Mouse (Mus musculus) hindbrain, embryonic 14.5 days (tissue): ENCODE results near the gene Ms4a4d. TPM values are rescaled to one million over a fixed set of nuclear protein-coding genes. Genes with fewer than 3 reads are reported as not detected.
"Not testable (repeated sequence)": the region's sequence is repeated elsewhere in the genome, so short reads cannot be mapped to it uniquely, and the experiment has no call there.

Experiments
- ATAC-seq: fragments of 200-750 bp; cut with Nextera tagmentation; 2 replicates; pipeline ENCODE4 v1.8.0; 2017; ENCODE audit warnings: moderate number of reproducible peaks, mild to moderate bottlenecking, moderate TSS enrichment, moderate library complexity; ENCODE audit not compliant: low FRiP score
- DNase-seq: peaks from one replicate; pipeline ENCODE4 v3.0.0-alpha.2; 2015; ENCODE audit warnings: low spot score
- H3K27ac ChIP-seq: fragments of 300-500 bp; sonication (generic); 2 replicates; pipeline ENCODE4 v1.5.1; 2014; ENCODE audit warnings: mild to moderate bottlenecking, moderate library complexity
- H3K27me3 ChIP-seq: fragments of 300-500 bp; sonication (generic); 2 replicates; pipeline ENCODE4 v1.6.1; 2014; ENCODE audit warnings: mild to moderate bottlenecking, low read length, mixed read lengths; ENCODE audit not compliant: control insufficient read depth, insufficient read depth
- H3K36me3 ChIP-seq: fragments of 300-500 bp; sonication (generic); replicated peaks from 2 replicates; pipeline ENCODE4 v1.6.1; 2014; ENCODE audit not compliant: control insufficient read depth, insufficient read depth
- H3K4me1 ChIP-seq: fragments of 300-500 bp; sonication (generic); replicated peaks from 2 replicates; pipeline ENCODE4 v1.6.1; 2014; ENCODE audit warnings: antibody characterized with exemption, low read length, mixed read lengths; ENCODE audit not compliant: control insufficient read depth, insufficient read depth
- H3K4me2 ChIP-seq: fragments of 300-500 bp; sonication (generic); replicated peaks from 2 replicates; pipeline ENCODE4 v1.6.1; 2014; ENCODE audit warnings: mild to moderate bottlenecking, moderate library complexity
- H3K4me3 ChIP-seq: fragments of 300-500 bp; sonication (generic); replicated peaks from 2 replicates; pipeline ENCODE4 v1.5.1; 2014; ENCODE audit warnings: mild to moderate bottlenecking, low read length
- H3K9ac ChIP-seq: fragments of 300-500 bp; sonication (generic); 2 replicates; pipeline ENCODE4 v1.6.1; 2014
- H3K9me3 ChIP-seq: fragments of 300-500 bp; sonication (generic); 2 replicates; pipeline ENCODE4 v1.6.1; 2016; ENCODE audit warnings: low read length; ENCODE audit not compliant: control insufficient read depth
- WGBS: fragments of 180-500 bp; shearing (Covaris S2); extraction: QIAGEN DNeasy Blood & Tissue Kit; methylation state at CpG from one replicate; pipeline ENCODE4 v1.1.7; 2014; 5-methylcytosine and 5-hydroxymethylcytosine counted together
- polyA plus RNA-seq: library from polyadenylated mRNA; unstranded; fragments of >200 nt; fragmentation: Nextera tagmentation; extraction: Ambion mirVana; gene quantifications from 2 replicates; pipeline ENCODE4 v1.2.1, GENCODE M21; 2014

Gene Ms4a4d
- not detected in 2 replicates for polyA plus RNA-seq

GRCm38 (mm10) chr19:11536593-11536992 is at the start of gene Ms4a4d:
Gene Ms4a4d (plus strand): TSS chr19:11536801.
- Histone ChIP-seq H3K9ac (no peak within 1 kb of the TSS), H3K4me1 (no peaks in the 10 kb centered on the region), H3K4me3 (no peak within 1 kb of the TSS), H3K27ac (no peak within 1 kb of the TSS), H3K9me3 (no peaks in the 10 kb centered on the region), H3K36me3 (no peaks in the 10 kb centered on the region), H3K27me3 (no peaks in the 10 kb centered on the region), H3K4me2 (no peak within 1 kb of the TSS)
- 16% methylated on average over 7 of the region's 7 CpGs for WGBS
- ATAC-seq = no peak
- no peak for DNase-seq

- ATAC-seq (no peak), DNase-seq (no peak)
- Histone ChIP-seq H3K4me1 (no peaks in the 10 kb centered on the region), H3K36me3 (no peaks in the 10 kb centered on the region), H3K9ac (no peak overlapping the region), H3K4me3 (no peak overlapping the region), H3K4me2 (no peak overlapping the region), H3K27me3 (no peaks in the 10 kb centered on the region), H3K9me3 (no peaks in the 10 kb centered on the region), H3K27ac (no peak overlapping the region)
- 79% methylated on average over 4 of the region's 4 CpGs for whole genome bisulfite sequencing
Observed at GRCm38 (mm10) chr19:11491406-11492189, 45.0 kb upstream of the Ms4a4d start.

GRCm38 (mm10) chr19:11492671-11493070 is 43.9 kb upstream of the Ms4a4d start:
- DNase-seq = no peak
- Histone ChIP-seq H3K27ac (no peak overlapping the region), H3K27me3 (no peaks in the 10 kb centered on the region), H3K4me2 (no peak overlapping the region), H3K9me3 (no peaks in the 10 kb centered on the region), H3K4me1 (no peaks in the 10 kb centered on the region), H3K4me3 (no peak overlapping the region), H3K36me3 (no peaks in the 10 kb centered on the region), H3K9ac (no peak overlapping the region)
- ATAC-seq = no peak
- WGBS = 95% methylated on average over 1 of the region's 1 CpGs

GRCm38 (mm10) chr19:11494519-11494918 is 42.1 kb upstream of the Ms4a4d start:
- H3K9ac ChIP-seq = no peak overlapping the region
- DNase-seq (no peak), ATAC-seq (no peak)
- H3K27ac ChIP-seq = no peak overlapping the region
- H3K4me2 ChIP-seq = no peak overlapping the region
- H3K4me1 ChIP-seq = no peaks in the 10 kb centered on the region
- WGBS = 90% methylated on average over 3 of the region's 3 CpGs
- H3K4me3 ChIP-seq = no peak overlapping the region
- no peaks in the 10 kb centered on the region for H3K27me3 ChIP-seq
- no peaks in the 10 kb centered on the region for H3K9me3 ChIP-seq
- no peaks in the 10 kb centered on the region for H3K36me3 ChIP-seq

GRCm38 (mm10) chr19:11496361-11496760 is 40.2 kb upstream of the Ms4a4d start:
- Histone ChIP-seq H3K4me1 (no peaks in the 10 kb centered on the region), H3K27ac (no peak overlapping the region), H3K4me2 (no peak overlapping the region), H3K27me3 (no peaks in the 10 kb centered on the region), H3K4me3 (no peak overlapping the region), H3K9ac (no peak overlapping the region), H3K36me3 (no peaks in the 10 kb centered on the region), H3K9me3 (no peaks in the 10 kb centered on the region)
- 87% methylated on average over 6 of the region's 6 CpGs for WGBS
- no peak for DNase-seq
- no peak for ATAC-seq

- not testable (repeated sequence) for H3K4me3 ChIP-seq, H3K4me1 ChIP-seq, H3K4me2 ChIP-seq, H3K36me3 ChIP-seq, H3K9ac ChIP-seq, ATAC-seq, H3K27me3 ChIP-seq, H3K27ac ChIP-seq, DNase-seq, H3K9me3 ChIP-seq
- WGBS = 84% methylated on average over 1 of the region's 1 CpGs
Observed at GRCm38 (mm10) chr19:11497300-11497699, 39.3 kb upstream of the Ms4a4d start.

- H3K4me3 ChIP-seq = no peak overlapping the region
- no peaks in the 10 kb centered on the region for H3K27me3 ChIP-seq
- no peak overlapping the region for H3K4me2 ChIP-seq
- no peak for ATAC-seq
- WGBS = 95% methylated on average over 1 of the region's 1 CpGs
- H3K36me3 ChIP-seq = no peaks in the 10 kb centered on the region
- H3K4me1 ChIP-seq = no peaks in the 10 kb centered on the region
- H3K27ac ChIP-seq = no peak overlapping the region
- H3K9ac ChIP-seq = no peak overlapping the region
- DNase-seq = no peak
- H3K9me3 ChIP-seq = no peaks in the 10 kb centered on the region
Observed at GRCm38 (mm10) chr19:11500796-11501195, 35.8 kb upstream of the Ms4a4d start.

- DNase-seq (no peak), ATAC-seq (no peak)
- Histone ChIP-seq H3K4me1 (no peaks in the 10 kb centered on the region), H3K4me2 (no peak overlapping the region), H3K9me3 (no peaks in the 10 kb centered on the region), H3K36me3 (no peaks in the 10 kb centered on the region), H3K4me3 (no peak overlapping the region), H3K9ac (no peak overlapping the region), H3K27ac (no peak overlapping the region), H3K27me3 (no peaks in the 10 kb centered on the region)
- WGBS = 89% methylated on average over 4 of the region's 4 CpGs
Observed at GRCm38 (mm10) chr19:11501326-11501725, 35.3 kb upstream of the Ms4a4d start.

GRCm38 (mm10) chr19:11504857-11505256 is 31.7 kb upstream of the Ms4a4d start:
- Histone ChIP-seq H3K4me3 (no peak overlapping the region), H3K36me3 (no peaks in the 10 kb centered on the region), H3K27ac (no peak overlapping the region), H3K27me3 (no peaks in the 10 kb centered on the region), H3K9ac (no peak overlapping the region), H3K4me2 (no peak overlapping the region), H3K4me1 (no peaks in the 10 kb centered on the region), H3K9me3 (no peaks in the 10 kb centered on the region)
- DNase-seq (no peak), ATAC-seq (no peak)
- 89% methylated on average over 1 of the region's 1 CpGs for WGBS

- WGBS = 65% methylated on average over 1 of the region's 1 CpGs
- Histone ChIP-seq H3K4me1 (no peaks in the 10 kb centered on the region), H3K36me3 (no peaks in the 10 kb centered on the region), H3K4me2 (no peak overlapping the region), H3K9me3 (no peaks in the 10 kb centered on the region), H3K27ac (no peak overlapping the region), H3K4me3 (no peak overlapping the region), H3K27me3 (no peaks in the 10 kb centered on the region), H3K9ac (no peak overlapping the region)
- ATAC-seq (no peak), DNase-seq (no peak)
Observed at GRCm38 (mm10) chr19:11513458-11513857, 23.1 kb upstream of the Ms4a4d start.
